Mouse (Mus musculus): ENCODE measurements around the gene Clec4g. TPM values are rescaled to one million over a fixed set of nuclear protein-coding genes. Genes with fewer than 3 reads are reported as not detected.

Clec4g gene
- polyA plus RNA-seq, 1 experiment from 2014 or later, result not detected

DNA sequence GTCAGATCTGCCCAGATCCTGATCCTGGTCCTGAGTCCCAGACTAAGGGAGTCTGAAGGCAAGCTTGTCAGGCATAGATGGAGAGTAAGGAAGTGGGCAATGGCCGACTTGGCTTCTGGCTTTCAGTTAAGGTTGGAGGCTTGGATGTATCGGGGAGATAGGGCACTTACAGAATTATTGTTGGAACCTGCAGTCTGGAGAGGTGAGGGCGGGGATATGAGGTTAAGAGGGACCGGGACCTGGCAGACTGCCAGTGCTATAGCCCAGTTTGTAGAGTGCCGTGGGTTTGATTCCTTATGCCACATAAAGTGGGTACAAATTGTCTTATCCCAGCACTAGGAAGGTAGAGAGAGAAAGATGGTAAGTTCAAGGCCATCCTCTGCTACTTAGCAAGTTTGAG, 40.8 kb downstream of the Clec4g start:
- 77% methylated on average over 5 of the region's 5 CpGs for WGBS
- Histone ChIP-seq H3K4me2 (no peak overlapping the region), H3K36me3 (ENCODE audit: insufficient read depth) (peaks cover 29% of the 10 kb centered on the region), H3K4me3 (ENCODE audit: low read depth, low read length) (no peak overlapping the region), H3K4me1 (ENCODE audit: insufficient read depth) (no peaks in the 10 kb centered on the region), H3K27me3 (ENCODE audit: insufficient read depth, low read length) (no peaks in the 10 kb centered on the region), H3K27ac (ENCODE audit: low read depth) (no peak overlapping the region), H3K9ac (no peak overlapping the region), H3K9me3 (ENCODE audit: low read depth, low read length) (no peaks in the 10 kb centered on the region)
- ATAC-seq (ENCODE audit: insufficient read depth) (no peak), DNase-seq (no peak)
- no peak for TF ChIP-seq CTCF (IDR thresholded peaks at IDR 0.05; ENCODE audit: low read depth)

DNA sequence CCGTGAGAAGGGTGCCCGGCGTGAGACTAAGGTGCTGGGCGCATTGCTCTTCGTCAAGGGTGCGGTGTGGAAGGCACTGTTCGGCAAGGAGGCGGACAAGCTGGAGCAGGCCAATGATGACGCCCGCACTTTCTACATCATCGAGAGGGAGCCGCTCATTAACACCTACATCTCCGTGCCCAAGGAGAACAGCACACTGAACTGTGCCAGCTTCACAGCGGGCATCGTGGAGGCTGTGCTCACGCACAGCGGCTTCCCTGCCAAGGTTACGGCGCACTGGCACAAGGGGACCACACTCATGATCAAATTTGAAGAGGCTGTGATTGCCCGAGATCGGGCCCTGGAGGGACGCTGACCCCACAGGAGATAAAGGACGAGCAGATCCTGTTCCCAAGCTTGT, 41.2 kb downstream of the Clec4g start:
- Histone ChIP-seq H3K27ac (ENCODE audit: low read depth) (no peak overlapping the region), H3K9me3 (ENCODE audit: low read depth, low read length) (no peaks in the 10 kb centered on the region), H3K4me3 (ENCODE audit: low read depth, low read length) (no peak overlapping the region), H3K36me3 (ENCODE audit: insufficient read depth) (peaks cover 29% of the 10 kb centered on the region), H3K9ac (no peak overlapping the region), H3K27me3 (ENCODE audit: insufficient read depth, low read length) (no peaks in the 10 kb centered on the region), H3K4me2 (no peak overlapping the region), H3K4me1 (ENCODE audit: insufficient read depth) (no peaks in the 10 kb centered on the region)
- 97% methylated on average over 23 of the region's 23 CpGs for whole genome bisulfite sequencing
- ATAC-seq (ENCODE audit: insufficient read depth) (no peak), DNase-seq (no peak)
- TF ChIP-seq CTCF (IDR thresholded peaks at IDR 0.05; ENCODE audit: low read depth), result no peak

DNA sequence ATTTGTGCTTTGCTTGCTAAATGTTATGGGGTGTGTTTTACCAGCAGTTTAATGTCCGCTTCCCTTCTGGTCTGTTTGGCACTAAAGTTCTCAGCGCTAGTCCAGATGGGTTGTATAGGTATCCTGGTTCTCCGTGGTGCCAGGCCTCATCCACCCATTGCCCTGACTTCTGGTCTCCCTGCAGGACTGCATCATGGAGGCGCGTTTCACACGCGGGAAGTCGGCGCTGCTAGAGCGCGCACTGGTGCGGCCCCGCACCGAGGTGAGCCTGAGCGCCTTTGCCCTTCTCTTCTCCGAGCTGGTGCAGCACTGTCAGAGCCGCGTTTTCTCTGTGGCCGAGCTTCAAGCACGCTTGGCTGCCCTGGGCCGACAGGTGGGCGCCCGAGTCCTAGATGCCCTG, 41.6 kb downstream of the Clec4g start:
- H3K4me3 ChIP-seq (ENCODE audit: low read depth, low read length), result no peak overlapping the region
- no peak overlapping the region for H3K9ac ChIP-seq
- H3K4me1 ChIP-seq (ENCODE audit: insufficient read depth), result no peaks in the 10 kb centered on the region
- H3K27ac ChIP-seq (ENCODE audit: low read depth), result no peak overlapping the region
- peaks cover 29% of the 10 kb centered on the region for H3K36me3 ChIP-seq (ENCODE audit: insufficient read depth)
- 93% methylated on average over 23 of the region's 23 CpGs for WGBS
- ATAC-seq (ENCODE audit: insufficient read depth) (no peak), DNase-seq (no peak)
- no peaks in the 10 kb centered on the region for H3K9me3 ChIP-seq (ENCODE audit: low read depth, low read length)
- H3K4me2 ChIP-seq, result no peak overlapping the region
- H3K27me3 ChIP-seq (ENCODE audit: insufficient read depth, low read length), result no peaks in the 10 kb centered on the region
- no peak for TF ChIP-seq CTCF (IDR thresholded peaks at IDR 0.05; ENCODE audit: low read depth)

DNA sequence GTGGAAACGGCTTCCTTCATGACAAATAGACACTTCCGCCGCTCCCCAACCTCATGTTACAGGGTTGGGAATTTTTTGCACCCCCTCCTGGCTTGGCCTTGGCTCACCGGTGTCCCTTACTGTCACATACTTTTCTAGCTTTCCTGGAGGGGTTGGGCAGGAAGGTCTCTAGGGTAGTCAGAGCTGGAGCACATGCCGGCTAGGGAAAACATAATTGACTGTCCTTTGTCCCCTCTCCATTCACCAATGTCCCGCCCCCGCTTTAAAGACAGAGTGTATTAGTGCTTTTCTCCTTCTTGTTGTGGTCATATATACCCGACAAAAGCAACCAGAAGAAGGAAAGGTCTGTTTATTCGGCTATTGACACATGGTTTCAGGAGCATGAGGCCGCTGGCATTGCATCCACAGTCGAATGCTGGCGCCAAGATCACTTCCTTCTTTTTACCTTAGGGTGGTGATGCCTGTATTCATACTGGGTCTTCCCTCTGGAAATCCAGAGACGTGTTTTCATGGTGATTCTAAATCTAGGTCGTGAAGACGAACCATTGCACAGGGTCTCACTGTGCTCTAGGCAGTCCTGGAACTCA, 43.4 kb downstream of the Clec4g start:
- H3K27ac ChIP-seq (ENCODE audit: low read depth), result peak overlapping the region; percentile 95
- no peak for TF ChIP-seq CTCF (IDR thresholded peaks at IDR 0.05; ENCODE audit: low read depth)
- ATAC-seq (ENCODE audit: insufficient read depth) (peak; percentile 13; the same call in 1 of the 2 replicates), DNase-seq (peak; percentile 42)
- H3K4me1 ChIP-seq (ENCODE audit: insufficient read depth), result no peaks in the 10 kb centered on the region
- peaks cover 29% of the 10 kb centered on the region for H3K36me3 ChIP-seq (ENCODE audit: insufficient read depth)
- H3K4me2 ChIP-seq, result peak overlapping the region; percentile 60
- H3K9ac ChIP-seq, result peak overlapping the region; percentile 96
- no peaks in the 10 kb centered on the region for H3K27me3 ChIP-seq (ENCODE audit: insufficient read depth, low read length)
- no peaks in the 10 kb centered on the region for H3K9me3 ChIP-seq (ENCODE audit: low read depth, low read length)
- under 1% methylated on average over 15 of the region's 15 CpGs for WGBS
- peak overlapping the region; percentile 87 for H3K4me3 ChIP-seq (ENCODE audit: low read depth, low read length)

DNA sequence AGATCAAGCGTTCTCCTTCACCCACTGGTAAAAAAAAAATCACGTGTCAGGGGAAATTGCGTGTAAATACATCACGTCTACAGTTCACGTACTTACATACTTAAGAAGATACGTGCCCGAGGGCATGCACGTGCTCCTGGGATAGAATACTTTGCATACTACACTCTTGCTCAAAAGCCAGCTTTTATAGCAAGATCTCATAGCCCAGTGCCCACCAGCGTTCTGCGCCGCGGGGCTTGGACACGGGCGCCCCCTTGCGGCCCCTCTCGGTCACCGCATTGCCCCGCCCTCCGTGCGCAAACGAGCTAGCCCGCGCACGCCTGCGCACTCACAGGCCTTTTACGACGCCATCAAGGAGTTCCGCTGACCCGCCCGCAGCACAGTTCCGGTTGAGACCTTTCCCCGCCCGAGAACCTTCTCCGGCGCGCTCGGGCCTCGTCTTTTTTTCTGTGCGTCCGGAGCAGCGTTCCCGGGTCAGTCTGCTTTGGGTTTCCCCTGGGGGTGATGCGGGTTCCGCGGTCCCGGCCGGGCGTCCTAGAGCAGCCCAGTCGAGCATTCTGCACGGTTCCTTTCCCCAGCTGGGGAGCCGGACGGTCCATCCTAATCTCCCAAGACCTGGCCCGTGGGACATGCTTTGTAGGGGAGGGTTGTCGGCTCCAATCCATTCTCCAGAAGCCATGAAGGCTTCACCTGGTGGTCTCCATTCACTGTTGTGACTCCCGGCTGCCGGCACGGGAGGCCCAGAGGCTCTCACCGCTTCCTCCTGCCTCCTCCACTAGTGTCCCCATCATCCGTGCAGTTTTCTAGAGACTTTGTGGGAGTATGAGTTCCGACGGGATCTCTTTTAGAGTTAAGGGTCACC, 44.1 kb downstream of the Clec4g start, which contains the start of gene Trappc5:
Gene Trappc5 (plus strand): TSS at position 169 of the 862 bp plus-strand sequence.
- Histone ChIP-seq H3K4me1 (ENCODE audit: insufficient read depth) (no peaks in the 10 kb centered on the region), H3K9me3 (ENCODE audit: low read depth, low read length) (no peaks in the 10 kb centered on the region), H3K27me3 (ENCODE audit: insufficient read depth, low read length) (no peaks in the 10 kb centered on the region), H3K27ac (ENCODE audit: low read depth) (peak within 1 kb of the TSS; percentile 95), H3K36me3 (ENCODE audit: insufficient read depth) (peaks cover 24% of the 10 kb centered on the region), H3K4me3 (ENCODE audit: low read depth, low read length) (peak within 1 kb of the TSS; percentile 87), H3K4me2 (peak within 1 kb of the TSS; percentile 60), H3K9ac (peak within 1 kb of the TSS; percentile 96)
- DNase-seq (peak; percentile 97), ATAC-seq (ENCODE audit: insufficient read depth) (peak; percentile 77)
- under 1% methylated on average over 61 of the region's 61 CpGs for WGBS
- peak; percentile 91 for TF ChIP-seq CTCF (IDR thresholded peaks at IDR 0.05; ENCODE audit: low read depth)

DNA sequence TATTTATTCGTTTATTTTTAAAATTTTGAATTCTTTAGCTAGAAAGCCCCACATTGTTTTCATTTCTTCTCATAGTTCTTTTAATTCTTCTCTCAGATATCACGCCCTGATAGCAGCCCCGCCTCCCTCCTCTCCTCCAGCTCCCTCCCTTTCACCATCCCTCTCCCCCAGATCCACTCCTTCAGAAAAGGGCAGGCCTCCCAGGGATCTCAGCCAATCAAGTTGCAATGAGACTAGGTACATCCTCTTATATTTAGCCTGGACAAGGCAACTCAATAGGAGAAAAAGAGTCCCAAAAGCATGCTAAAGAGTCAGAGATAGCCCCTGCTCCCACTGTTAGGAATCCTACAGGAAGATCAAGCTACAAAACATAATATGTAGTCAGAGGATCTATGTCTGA, 45.8 kb downstream of the Clec4g start:
- no peaks in the 10 kb centered on the region for H3K27me3 ChIP-seq (ENCODE audit: insufficient read depth, low read length)
- no peak for DNase-seq
- H3K9me3 ChIP-seq (ENCODE audit: low read depth, low read length), result no peaks in the 10 kb centered on the region
- H3K4me3 ChIP-seq (ENCODE audit: low read depth, low read length), result no peak overlapping the region
- H3K27ac ChIP-seq (ENCODE audit: low read depth), result no peak overlapping the region
- no peak for ATAC-seq (ENCODE audit: insufficient read depth)
- peaks cover 13% of the 10 kb centered on the region for H3K36me3 ChIP-seq (ENCODE audit: insufficient read depth)
- H3K9ac ChIP-seq, result no peak overlapping the region
- no peaks in the 10 kb centered on the region for H3K4me1 ChIP-seq (ENCODE audit: insufficient read depth)
- TF ChIP-seq CTCF (IDR thresholded peaks at IDR 0.05; ENCODE audit: low read depth), result no peak
- no peak overlapping the region for H3K4me2 ChIP-seq
- WGBS, result 49% methylated on average over 3 of the region's 3 CpGs

DNA sequence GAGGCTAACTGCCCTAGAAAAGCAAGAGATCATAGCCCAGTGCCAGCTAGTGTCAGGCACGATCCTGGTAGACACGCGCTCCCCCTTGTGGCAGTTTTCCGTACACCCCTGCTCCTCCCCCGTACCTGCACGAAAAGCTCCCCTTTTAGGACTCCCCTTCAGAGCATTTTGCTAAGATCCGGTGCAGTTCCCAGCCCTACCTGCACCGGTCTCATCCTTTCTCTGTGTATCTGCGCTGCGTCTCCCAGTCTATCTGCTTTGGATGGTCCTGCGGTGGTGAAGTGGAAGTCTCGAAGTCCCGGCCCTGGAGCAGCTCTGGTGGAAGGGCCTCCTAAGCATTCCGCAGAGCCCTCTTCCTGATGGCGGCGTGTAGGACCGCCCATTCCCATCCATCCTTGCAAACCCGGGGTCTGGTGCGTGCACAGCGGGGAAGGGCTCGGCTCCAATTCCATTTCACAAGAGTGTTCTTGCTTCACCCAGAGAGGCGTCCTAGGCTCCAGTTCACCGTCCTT, 48.4 kb downstream of the Clec4g start, which contains the start of gene Fcor:
Gene Fcor (minus strand): TSS at position 383 of the 512 bp plus-strand sequence.
- H3K4me3 ChIP-seq (ENCODE audit: low read depth, low read length), result peak within 1 kb of the TSS; percentile 52

More for the DNA sequence above, 48.4 kb downstream of the Clec4g start, which contains the start of gene Fcor:
- ATAC-seq (ENCODE audit: insufficient read depth) (peak; percentile 87), DNase-seq (peak; percentile 87)
- Histone ChIP-seq H3K4me2 (peak within 1 kb of the TSS; percentile 72), H3K36me3 (ENCODE audit: insufficient read depth) (no peaks in the 10 kb centered on the region), H3K9ac (peak within 1 kb of the TSS; percentile 52), H3K27ac (ENCODE audit: low read depth) (peak within 1 kb of the TSS; percentile 13; the same call in 1 of the 2 replicates), H3K27me3 (ENCODE audit: insufficient read depth, low read length) (no peaks in the 10 kb centered on the region), H3K4me1 (ENCODE audit: insufficient read depth) (no peaks in the 10 kb centered on the region), H3K9me3 (ENCODE audit: low read depth, low read length) (no peaks in the 10 kb centered on the region)
- 0% methylated on average over 23 of the region's 23 CpGs for WGBS
- TF ChIP-seq CTCF (IDR thresholded peaks at IDR 0.05; ENCODE audit: low read depth), result peak; percentile 92
